Mouse (Mus musculus): ENCODE measurements around the gene Wdr89.

The Wdr89 gene

GRCm38 (mm10) chr12:75616841-75617240 lies 52.5 kb downstream of the Wdr89 start:
- no peaks in the 10 kb centered on the region for H3K36me3 ChIP-seq (ENCODE audit: insufficient read depth, low read length)
- no peak overlapping the region for H3K4me3 ChIP-seq (replicated peaks; ENCODE audit: low read length)
- no peak for TF ChIP-seq NANOG (IDR thresholded peaks at IDR 0.05; ENCODE audit: borderline replicate concordance, low read length)
- no peak for TF ChIP-seq CTCF (conservative IDR thresholded peaks at IDR 0.05; ENCODE audit: low read length)
- TF ChIP-seq POU5F1 (IDR thresholded peaks at IDR 0.05; ENCODE audit: borderline replicate concordance, low read length): no peak
- H3K4me1 ChIP-seq (replicated peaks; ENCODE audit: low read depth, low read length): peaks cover 12% of the 10 kb centered on the region
- peaks cover 6% of the 10 kb centered on the region; the same call in 1 of the 2 replicates for H3K9me3 ChIP-seq (ENCODE audit: low read length)
- H3K27me3 ChIP-seq (ENCODE audit: insufficient read depth, low read length): peaks cover 6% of the 10 kb centered on the region; the same call in 1 of the 2 replicates

- Histone ChIP-seq H3K4me1 (replicated peaks; ENCODE audit: low read depth, low read length) (peaks cover 12% of the 10 kb centered on the region), H3K36me3 (ENCODE audit: insufficient read depth, low read length) (no peaks in the 10 kb centered on the region), H3K9me3 (ENCODE audit: low read length) (0 out of 2 replicates have a peak, but pooled peaks cover under 1% of the 10 kb centered on the region), H3K27me3 (ENCODE audit: insufficient read depth, low read length) (peaks cover 10% of the 10 kb centered on the region), H3K4me3 (replicated peaks; ENCODE audit: low read length) (peak overlapping the region; percentile 71)
- TF ChIP-seq CTCF (conservative IDR thresholded peaks at IDR 0.05; ENCODE audit: low read length): no peak
- no peak for TF ChIP-seq NANOG (IDR thresholded peaks at IDR 0.05; ENCODE audit: borderline replicate concordance, low read length)
- TF ChIP-seq POU5F1 (IDR thresholded peaks at IDR 0.05; ENCODE audit: borderline replicate concordance, low read length): no peak
Measured at GRCm38 (mm10) chr12:75616158-75616791, 53.1 kb downstream of the Wdr89 start.

- Histone ChIP-seq H3K4me1 (replicated peaks; ENCODE audit: low read depth, low read length) (peaks cover 19% of the 10 kb centered on the region), H3K36me3 (ENCODE audit: insufficient read depth, low read length) (no peaks in the 10 kb centered on the region), H3K9me3 (ENCODE audit: low read length) (no peaks in the 10 kb centered on the region), H3K4me3 (replicated peaks; ENCODE audit: low read length) (no peak overlapping the region), H3K27me3 (ENCODE audit: insufficient read depth, low read length) (peaks cover 12% of the 10 kb centered on the region)
- no peak for TF ChIP-seq CTCF (conservative IDR thresholded peaks at IDR 0.05; ENCODE audit: low read length)
- no peak for TF ChIP-seq POU5F1 (IDR thresholded peaks at IDR 0.05; ENCODE audit: borderline replicate concordance, low read length)
- TF ChIP-seq NANOG (IDR thresholded peaks at IDR 0.05; ENCODE audit: borderline replicate concordance, low read length): no peak
Measured at GRCm38 (mm10) chr12:75615556-75615955, 53.8 kb downstream of the Wdr89 start.

GRCm38 (mm10) chr12:75612711-75613110 lies 56.6 kb downstream of the Wdr89 start:
- Histone ChIP-seq H3K27me3 (ENCODE audit: insufficient read depth, low read length) (peaks cover 8% of the 10 kb centered on the region; the same call in 1 of the 2 replicates), H3K4me1 (replicated peaks; ENCODE audit: low read depth, low read length) (peaks cover 20% of the 10 kb centered on the region), H3K4me3 (replicated peaks; ENCODE audit: low read length) (no peak overlapping the region), H3K9me3 (ENCODE audit: low read length) (no peaks in the 10 kb centered on the region), H3K36me3 (ENCODE audit: insufficient read depth, low read length) (no peaks in the 10 kb centered on the region)
- no peak for TF ChIP-seq POU5F1 (IDR thresholded peaks at IDR 0.05; ENCODE audit: borderline replicate concordance, low read length)
- no peak for TF ChIP-seq CTCF (conservative IDR thresholded peaks at IDR 0.05; ENCODE audit: low read length)
- no peak for TF ChIP-seq NANOG (IDR thresholded peaks at IDR 0.05; ENCODE audit: borderline replicate concordance, low read length)

- no peak overlapping the region for H3K4me3 ChIP-seq (replicated peaks; ENCODE audit: low read length)
- TF ChIP-seq NANOG (IDR thresholded peaks at IDR 0.05; ENCODE audit: borderline replicate concordance, low read length): no peak
- peaks cover 5% of the 10 kb centered on the region; the same call in 1 of the 2 replicates for H3K9me3 ChIP-seq (ENCODE audit: low read length)
- H3K4me1 ChIP-seq (replicated peaks; ENCODE audit: low read depth, low read length): peaks cover 23% of the 10 kb centered on the region
- H3K36me3 ChIP-seq (ENCODE audit: insufficient read depth, low read length): no peaks in the 10 kb centered on the region
- H3K27me3 ChIP-seq (ENCODE audit: insufficient read depth, low read length): no peaks in the 10 kb centered on the region
Measured at GRCm38 (mm10) chr12:75599490-75599889, 69.8 kb downstream of the Wdr89 start.

- Histone ChIP-seq H3K4me3 (replicated peaks; ENCODE audit: low read length) (no peak overlapping the region), H3K27me3 (ENCODE audit: insufficient read depth, low read length) (no peaks in the 10 kb centered on the region), H3K4me1 (replicated peaks; ENCODE audit: low read depth, low read length) (peaks cover 28% of the 10 kb centered on the region), H3K9me3 (ENCODE audit: low read length) (peaks cover 5% of the 10 kb centered on the region; the same call in 1 of the 2 replicates), H3K36me3 (ENCODE audit: insufficient read depth, low read length) (no peaks in the 10 kb centered on the region)
- TF ChIP-seq CTCF (conservative IDR thresholded peaks at IDR 0.05; ENCODE audit: low read length) (no peak), NANOG (IDR thresholded peaks at IDR 0.05; ENCODE audit: borderline replicate concordance, low read length) (no peak), POU5F1 (IDR thresholded peaks at IDR 0.05; ENCODE audit: borderline replicate concordance, low read length) (no peak)
Measured at GRCm38 (mm10) chr12:75598988-75599387, 70.3 kb downstream of the Wdr89 start.

- H3K36me3 ChIP-seq (ENCODE audit: insufficient read depth, low read length): peaks cover 5% of the 10 kb centered on the region
- peaks cover 41% of the 10 kb centered on the region for H3K4me1 ChIP-seq (replicated peaks; ENCODE audit: low read depth, low read length)
- TF ChIP-seq POU5F1 (IDR thresholded peaks at IDR 0.05; ENCODE audit: borderline replicate concordance, low read length) (no peak), CTCF (conservative IDR thresholded peaks at IDR 0.05; ENCODE audit: low read length) (no peak), NANOG (IDR thresholded peaks at IDR 0.05; ENCODE audit: borderline replicate concordance, low read length) (no peak)
- no peak overlapping the region for H3K4me3 ChIP-seq (replicated peaks; ENCODE audit: low read length)
- peaks cover 5% of the 10 kb centered on the region; the same call in 1 of the 2 replicates for H3K9me3 ChIP-seq (ENCODE audit: low read length)
- no peaks in the 10 kb centered on the region for H3K27me3 ChIP-seq (ENCODE audit: insufficient read depth, low read length)
Measured at GRCm38 (mm10) chr12:75597707-75598106, 71.6 kb downstream of the Wdr89 start.

GRCm38 (mm10) chr12:75596154-75597002 lies 73.0 kb downstream of the Wdr89 start, which contains the start of gene Ppp2r5e:
Gene Ppp2r5e (minus strand): TSS chr12:75596245.
- Histone ChIP-seq H3K4me3 (replicated peaks; ENCODE audit: low read length) (peak within 1 kb of the TSS; percentile 96), H3K9me3 (ENCODE audit: low read length) (no peaks in the 10 kb centered on the region), H3K4me1 (replicated peaks; ENCODE audit: low read depth, low read length) (peaks cover 44% of the 10 kb centered on the region), H3K27me3 (ENCODE audit: insufficient read depth, low read length) (no peaks in the 10 kb centered on the region), H3K36me3 (ENCODE audit: insufficient read depth, low read length) (peaks cover 12% of the 10 kb centered on the region)
- TF ChIP-seq NANOG (IDR thresholded peaks at IDR 0.05; ENCODE audit: borderline replicate concordance, low read length) (no peak), POU5F1 (IDR thresholded peaks at IDR 0.05; ENCODE audit: borderline replicate concordance, low read length) (no peak), CTCF (conservative IDR thresholded peaks at IDR 0.05; ENCODE audit: low read length) (no peak)

Measured in E14TG2a.4 (cell line).